Mouse (Mus musculus) megakaryocyte, embryonic 14.5 days (primary cell): ENCODE data around the gene H1fnt.

Experiments
- FLI1 ChIP-seq: IDR thresholded peaks from 2 replicates; pipeline ENCODE4 v1.6.1; 2012; ENCODE audit warnings: low read length, inconsistent platforms, mixed read lengths
- GATA1 ChIP-seq: IDR thresholded peaks from 3 replicates; pipeline ENCODE4 v1.6.1; 2012; ENCODE audit warnings: mixed read lengths, low read length, inconsistent platforms, borderline replicate concordance

- TF ChIP-seq GATA1 (no peak), FLI1 (no peak)
These were observed 31.0 kb downstream of the H1fnt start for GRCm38 (mm10) chr15:98226096-98226495.
